Mouse (Mus musculus) heart, adult 2 months (tissue): ENCODE results near the gene Ggact.
A peak's percentile ranks its signal among the peaks of the same experiment; 100 is the strongest.

ENCODE experiments used
- CTCF ChIP-seq: fragments of 200-600 bp; IDR thresholded peaks from 2 replicates; pipeline ENCODE4 v1.8.1; 2022; ENCODE audit warnings: antibody characterized with exemption, mild to moderate bottlenecking, moderate library complexity
- POLR2A ChIP-seq: fragments of 200-500 bp; IDR thresholded peaks from 2 replicates; pipeline ENCODE4 v1.6.1; 2011; ENCODE audit warnings: mild to moderate bottlenecking, low read depth, low read length, control low read depth; ENCODE audit not compliant: insufficient read depth

GRCm38 (mm10) chr14:122950915-122951314 is 37.4 kb upstream of the Ggact start:
- TF ChIP-seq CTCF (peak; percentile 34), POLR2A (no peak)
